Mouse (Mus musculus) limb, embryonic 11.5 days (tissue): Measurements from ENCODE around the gene Phf12. TPM values are rescaled to one million over a fixed set of nuclear protein-coding genes. Genes with fewer than 3 reads are reported as not detected.
"Not testable (repeated sequence)": the region's sequence is repeated elsewhere in the genome, so short reads cannot be mapped to it uniquely, and the experiment has no call there.

Source experiments
- ATAC-seq: fragments of 200-750 bp; cut with Nextera tagmentation; 2 replicates; pipeline ENCODE4 v1.8.0; 2017; ENCODE audit warnings: low read depth; ENCODE audit not compliant: insufficient number of reproducible peaks, low FRiP score, low TSS enrichment
- DNase-seq: peaks from one replicate; pipeline ENCODE4 v3.0.0-alpha.2; 2015; ENCODE audit warnings: low spot score
- H3K27ac ChIP-seq: fragments of 300-500 bp; sonication (generic); replicated peaks from 2 replicates; pipeline ENCODE4 v1.5.1; 2014; ENCODE audit warnings: low read depth, mild to moderate bottlenecking, low read length
- H3K27me3 ChIP-seq: fragments of 300-500 bp; sonication (generic); 2 replicates; pipeline ENCODE4 v1.6.1; 2014; ENCODE audit warnings: mild to moderate bottlenecking, low read length, mixed read lengths; ENCODE audit not compliant: control insufficient read depth, insufficient read depth
- H3K36me3 ChIP-seq: fragments of 300-500 bp; sonication (generic); 2 replicates; pipeline ENCODE4 v1.6.1; 2014; ENCODE audit warnings: mild to moderate bottlenecking, low read length, moderate library complexity, mixed read lengths; ENCODE audit not compliant: control insufficient read depth, insufficient read depth
- H3K4me1 ChIP-seq: fragments of 300-500 bp; sonication (generic); 2 replicates; pipeline ENCODE4 v1.6.1; 2014; ENCODE audit warnings: low read length, mixed read lengths; ENCODE audit not compliant: control insufficient read depth, insufficient read depth
- H3K4me2 ChIP-seq: fragments of 300-500 bp; sonication (generic); 2 replicates; pipeline ENCODE4 v1.6.1; 2014; ENCODE audit warnings: low read depth, mild to moderate bottlenecking, moderate library complexity; ENCODE audit not compliant: severe bottlenecking
- H3K4me3 ChIP-seq: fragments of 300-500 bp; sonication (generic); 2 replicates; pipeline ENCODE4 v1.5.1; 2014; ENCODE audit warnings: low read depth, low read length
- H3K9ac ChIP-seq: fragments of 300-500 bp; sonication (generic); 2 replicates; pipeline ENCODE4 v1.6.1; 2014; ENCODE audit warnings: mild to moderate bottlenecking, low read length
- H3K9me3 ChIP-seq: fragments of 300-500 bp; sonication (generic); 2 replicates; pipeline ENCODE4 v1.6.1; 2016; ENCODE audit warnings: low read length; ENCODE audit not compliant: control insufficient read depth
- WGBS: fragments of 180-500 bp; shearing (Covaris S2); extraction: QIAGEN DNeasy Blood & Tissue Kit; methylation state at CpG from one replicate; pipeline ENCODE4 v1.1.7; 2014; 5-methylcytosine and 5-hydroxymethylcytosine counted together
- polyA plus RNA-seq: library from polyadenylated mRNA; unstranded; fragments of >200 nt; fragmentation: Nextera tagmentation; extraction: Ambion mirVana; gene quantifications from 2 replicates; pipeline ENCODE4 v1.2.1, GENCODE M21; 2014

Gene Phf12
- polyA plus RNA-seq, 1 experiment from 2014 or later = 19.6 TPM

GRCm38 (mm10) chr11:78042290-78042870, 59.8 kb downstream of the Phf12 start:
- DNase-seq, ATAC-seq, H3K9ac ChIP-seq, H3K9me3 ChIP-seq, H3K4me2 ChIP-seq, H3K27ac ChIP-seq, H3K4me1 ChIP-seq, H3K27me3 ChIP-seq, H3K4me3 ChIP-seq, H3K36me3 ChIP-seq: not testable (repeated sequence)
- WGBS = 95% methylated on average over 4 of the region's 4 CpGs

- no peak overlapping the region for H3K27ac ChIP-seq
Observed at GRCm38 (mm10) chr11:78044758-78045251, 62.3 kb downstream of the Phf12 start.

GRCm38 (mm10) chr11:78048637-78049036, 66.1 kb downstream of the Phf12 start:
- H3K36me3 ChIP-seq, H3K9ac ChIP-seq, ATAC-seq, H3K4me2 ChIP-seq, H3K4me3 ChIP-seq, H3K9me3 ChIP-seq, H3K27ac ChIP-seq, H3K4me1 ChIP-seq, DNase-seq, H3K27me3 ChIP-seq: not testable (repeated sequence)
- 93% methylated on average over 2 of the region's 4 CpGs for WGBS

More at GRCm38 (mm10) chr11:78044758-78045251, 62.3 kb downstream of the Phf12 start:
- Histone ChIP-seq H3K27me3 (no peaks in the 10 kb centered on the region), H3K4me3 (no peak overlapping the region), H3K4me2 (no peak overlapping the region), H3K4me1 (no peaks in the 10 kb centered on the region), H3K9me3 (no peaks in the 10 kb centered on the region; the same call in 1 of the 2 replicates), H3K9ac (no peak overlapping the region), H3K36me3 (peaks cover 5% of the 10 kb centered on the region; the same call in 1 of the 2 replicates)
- WGBS = 87% methylated on average over 5 of the region's 5 CpGs
- ATAC-seq (no peak), DNase-seq (no peak)

- H3K36me3 ChIP-seq = peaks cover 15% of the 10 kb centered on the region; the same call in 1 of the 2 replicates
- H3K27me3 ChIP-seq = no peaks in the 10 kb centered on the region
- H3K9ac ChIP-seq = no peak overlapping the region
- WGBS = 93% methylated on average over 8 of the region's 8 CpGs
- no peak overlapping the region for H3K27ac ChIP-seq
- no peak overlapping the region for H3K4me3 ChIP-seq
- no peak for DNase-seq
- no peaks in the 10 kb centered on the region for H3K9me3 ChIP-seq
- ATAC-seq = no peak
- no peaks in the 10 kb centered on the region for H3K4me1 ChIP-seq
- no peak overlapping the region for H3K4me2 ChIP-seq
Observed at GRCm38 (mm10) chr11:78053078-78053477, 70.5 kb downstream of the Phf12 start.

- peaks cover 16% of the 10 kb centered on the region; the same call in 1 of the 2 replicates for H3K36me3 ChIP-seq
Observed at GRCm38 (mm10) chr11:78056946-78057345, 74.4 kb downstream of the Phf12 start.

GRCm38 (mm10) chr11:78059833-78060757, 77.5 kb downstream of the Phf12 start:
- Histone ChIP-seq H3K36me3 (peaks cover 13% of the 10 kb centered on the region; the same call in 1 of the 2 replicates), H3K4me3 (no peak overlapping the region), H3K4me2 (no peak overlapping the region), H3K27me3 (no peaks in the 10 kb centered on the region), H3K9ac (peak overlapping the region; percentile 27; the same call in 1 of the 2 replicates), H3K9me3 (no peaks in the 10 kb centered on the region), H3K4me1 (no peaks in the 10 kb centered on the region), H3K27ac (no peak overlapping the region)
- 61% methylated on average over 9 of the region's 9 CpGs for WGBS
- ATAC-seq (no peak), DNase-seq (peak; percentile 59)

More at GRCm38 (mm10) chr11:78056946-78057345, 74.4 kb downstream of the Phf12 start:
- DNase-seq (no peak), ATAC-seq (no peak)
- Histone ChIP-seq H3K4me3 (no peak overlapping the region), H3K27ac (no peak overlapping the region), H3K4me2 (no peak overlapping the region), H3K4me1 (no peaks in the 10 kb centered on the region), H3K9me3 (no peaks in the 10 kb centered on the region), H3K27me3 (no peaks in the 10 kb centered on the region), H3K9ac (no peak overlapping the region)
- 96% methylated on average over 8 of the region's 8 CpGs for WGBS

GRCm38 (mm10) chr11:78062563-78062962, 80.0 kb downstream of the Phf12 start:
- no peak for DNase-seq
- no peak for ATAC-seq
- Histone ChIP-seq H3K4me3 (no peak overlapping the region), H3K27me3 (no peaks in the 10 kb centered on the region), H3K27ac (no peak overlapping the region), H3K36me3 (peaks cover 7% of the 10 kb centered on the region; the same call in 1 of the 2 replicates), H3K4me2 (no peak overlapping the region), H3K9me3 (no peaks in the 10 kb centered on the region), H3K9ac (no peak overlapping the region), H3K4me1 (no peaks in the 10 kb centered on the region)
- WGBS = 86% methylated on average over 1 of the region's 1 CpGs

GRCm38 (mm10) chr11:78065906-78066305, 83.4 kb downstream of the Phf12 start:
- Histone ChIP-seq H3K4me2 (no peak overlapping the region), H3K9me3 (no peaks in the 10 kb centered on the region), H3K27ac (no peak overlapping the region), H3K9ac (no peak overlapping the region), H3K4me1 (no peaks in the 10 kb centered on the region), H3K4me3 (no peak overlapping the region), H3K36me3 (no peaks in the 10 kb centered on the region), H3K27me3 (no peaks in the 10 kb centered on the region)
- 46% methylated on average over 2 of the region's 2 CpGs for WGBS
- DNase-seq = no peak
- no peak for ATAC-seq
